8 mouse cellular contexts compared by ENCODE assay signal in genomic region chr7:38166930-38167645, GRCm38 (mm10). TPM values are rescaled to one million over a fixed set of nuclear protein-coding genes. Genes with fewer than 3 reads are reported as not detected.
DNase-seq lines count a peak whose midpoint lies in the region; ATAC-seq lines count a peak whose summit lies in the region.

No protein-coding gene starts in this region.

- H3K9ac ChIP-seq in heart, embryonic 16.5 days (ENCODE audit: low read length), result peak overlapping the region; percentile 63
- H3K9ac ChIP-seq in embryonic facial prominence, embryonic 14.5 days (ENCODE audit: low read depth, low read length), result no peak overlapping the region
- H3K9ac ChIP-seq in intestine, embryonic 16.5 days (ENCODE audit: low read depth, low read length), result peak overlapping the region; percentile 13; the same call in 1 of the 2 replicates
- H3K9ac ChIP-seq in midbrain, embryonic 15.5 days, result no peak overlapping the region

- no peaks in the 10 kb centered on the region for H3K27me3 ChIP-seq in heart, embryonic 16.5 days (ENCODE audit: control insufficient read depth, insufficient read depth, low read length)
- no peaks in the 10 kb centered on the region for H3K27me3 ChIP-seq in embryonic facial prominence, embryonic 14.5 days (replicated peaks; ENCODE audit: control insufficient read depth, insufficient read depth, low read length)
- H3K27me3 ChIP-seq in intestine, embryonic 16.5 days (replicated peaks; ENCODE audit: control insufficient read depth, insufficient read depth, low read length), result no peaks in the 10 kb centered on the region
- no peaks in the 10 kb centered on the region for H3K27me3 ChIP-seq in midbrain, embryonic 15.5 days (replicated peaks)

- intact Hi-C loops in left cerebral cortex, postnatal 25 days (cut with DNase I), result loop anchor here (2.0 kb wide), 1 partner anchor 26 kb away; no protein-coding TSS in a partner anchor

- peaks cover 13% of the 10 kb centered on the region for H3K4me1 ChIP-seq in heart, embryonic 16.5 days (ENCODE audit: control insufficient read depth, insufficient read depth, low read length)
- H3K4me1 ChIP-seq in embryonic facial prominence, embryonic 14.5 days (ENCODE audit: control insufficient read depth, insufficient read depth, low read length), result 0 out of 2 replicates have a peak, but pooled peaks cover 5% of the 10 kb centered on the region
- peaks cover 7% of the 10 kb centered on the region; the same call in 1 of the 2 replicates for H3K4me1 ChIP-seq in intestine, embryonic 16.5 days (ENCODE audit: control insufficient read depth, insufficient read depth, low read length)
- H3K4me1 ChIP-seq in midbrain, embryonic 15.5 days, result no peaks in the 10 kb centered on the region

- H3K4me3 ChIP-seq in heart, embryonic 16.5 days (ENCODE audit: low read length), result peak overlapping the region; percentile 44
- peak overlapping the region; percentile 13; the same call in 1 of the 2 replicates for H3K4me3 ChIP-seq in embryonic facial prominence, embryonic 14.5 days (ENCODE audit: low read depth, low read length)
- peak overlapping the region; percentile 26 for H3K4me3 ChIP-seq in intestine, embryonic 16.5 days (ENCODE audit: low read length)
- H3K4me3 ChIP-seq in midbrain, embryonic 15.5 days, result no peak overlapping the region

- no peaks in the 10 kb centered on the region for H3K36me3 ChIP-seq in heart, embryonic 16.5 days (ENCODE audit: control insufficient read depth, insufficient read depth)
- no peaks in the 10 kb centered on the region for H3K36me3 ChIP-seq in embryonic facial prominence, embryonic 14.5 days (ENCODE audit: control insufficient read depth, insufficient read depth, low read length)
- no peaks in the 10 kb centered on the region for H3K36me3 ChIP-seq in intestine, embryonic 16.5 days (ENCODE audit: control insufficient read depth, insufficient read depth, low read length)
- H3K36me3 ChIP-seq in midbrain, embryonic 15.5 days (replicated peaks), result no peaks in the 10 kb centered on the region

- no peak for DNase-seq in heart, adult 8-10 months (ENCODE audit: low spot score)
- peak; percentile 22 for DNase-seq in embryonic facial prominence, embryonic 14.5 days (ENCODE audit: low spot score)
- no peak for DNase-seq in right cerebral cortex, postnatal 25 days
- no peak for DNase-seq in urinary bladder, postnatal 4 days (ENCODE audit: low spot score in 2 of 2)
- no peak for DNase-seq in left cerebral cortex, postnatal 25 days (ENCODE audit: low spot score in 2 of 2)

- ATAC-seq in heart, embryonic 16.5 days (replicated peaks; ENCODE audit: extremely low read depth, insufficient read depth, low FRiP score), result peak; percentile 50
- peak; percentile 24; the same call in 1 of the 2 replicates for ATAC-seq in embryonic facial prominence, embryonic 14.5 days (ENCODE audit: low read depth)
- peak; percentile 81 for ATAC-seq in intestine, embryonic 16.5 days
- ATAC-seq in midbrain, embryonic 15.5 days (replicated peaks), result 0 out of 2 replicates have a peak, but pooled peaks have one; percentile 41

- H3K27ac ChIP-seq in heart, embryonic 16.5 days (ENCODE audit: low read length), result no peak overlapping the region; the same call in 1 of the 2 replicates
- H3K27ac ChIP-seq in embryonic facial prominence, embryonic 14.5 days (replicated peaks; ENCODE audit: low read depth, low read length), result no peak overlapping the region
- H3K27ac ChIP-seq in intestine, embryonic 16.5 days (ENCODE audit: low read length), result peak overlapping the region; percentile 21; the same call in 1 of the 2 replicates
- H3K27ac ChIP-seq in midbrain, embryonic 15.5 days, result no peak overlapping the region

- peak overlapping the region; percentile 76 for H3K4me2 ChIP-seq in heart, embryonic 16.5 days (ENCODE audit: low read depth, low read length)
- peak overlapping the region; percentile 37 for H3K4me2 ChIP-seq in embryonic facial prominence, embryonic 14.5 days (ENCODE audit: low read depth, low read length)
- peak overlapping the region; percentile 55 for H3K4me2 ChIP-seq in intestine, embryonic 16.5 days (ENCODE audit: low read depth, low read length)
- H3K4me2 ChIP-seq in midbrain, embryonic 15.5 days, result peak overlapping the region; percentile 15; the same call in 1 of the 2 replicates

- H3K9me3 ChIP-seq in heart, embryonic 16.5 days (replicated peaks; ENCODE audit: control insufficient read depth, low read length), result no peaks in the 10 kb centered on the region
- no peaks in the 10 kb centered on the region for H3K9me3 ChIP-seq in embryonic facial prominence, embryonic 14.5 days (ENCODE audit: control insufficient read depth, low read length)
- H3K9me3 ChIP-seq in intestine, embryonic 16.5 days (ENCODE audit: control insufficient read depth, low read length), result no peaks in the 10 kb centered on the region
- no peaks in the 10 kb centered on the region for H3K9me3 ChIP-seq in midbrain, embryonic 15.5 days

- 11% methylated on average over 21 of the region's 21 CpGs for WGBS in heart, embryonic 16.5 days
- WGBS in embryonic facial prominence, embryonic 14.5 days, result 49% methylated on average over 21 of the region's 21 CpGs
- WGBS in intestine, embryonic 16.5 days, result 26% methylated on average over 21 of the region's 21 CpGs
- WGBS in midbrain, embryonic 15.5 days, result 71% methylated on average over 21 of the region's 21 CpGs

RNA-seq across cellular contexts. Expression of gene 1600014C10Rik, which starts 15.9 kb away (rescaled TPM):
- polyA plus RNA-seq in heart, embryonic 16.5 days (2015; fragmentation: Nextera tagmentation; extraction: Ambion mirVana), result 20.0 and 25.9 TPM in 2 replicates
- 10 to 100 TPM; 32.1 to 42.1 (median 37.4) TPM for total RNA-seq in heart, adult 8-10 months (2022)
- 15.6 and 17.5 TPM in 2 replicates for polyA plus RNA-seq in embryonic facial prominence, embryonic 14.5 days (2014; fragmentation: Nextera tagmentation; extraction: Ambion mirVana)
- 16.6 TPM in 2 replicates for polyA plus RNA-seq in intestine, embryonic 16.5 days (2015; fragmentation: Nextera tagmentation; extraction: Ambion mirVana)
- polyA plus RNA-seq in midbrain, embryonic 15.5 days (2015; fragmentation: Nextera tagmentation; extraction: Ambion mirVana), result 29.5 and 31.9 TPM in 2 replicates
- 10 to 100 TPM; 21.5 to 22.6 TPM for total RNA-seq in left cerebral cortex, postnatal 25 days (2021)

RNA-seq across cellular contexts. Expression of gene Ccne1, which starts 59.8 kb away (rescaled TPM):
- 28.6 and 30.0 TPM in 2 replicates for polyA plus RNA-seq in heart, embryonic 16.5 days (2015; fragmentation: Nextera tagmentation; extraction: Ambion mirVana)
- total RNA-seq in heart, adult 8-10 months (2022), result 1 to 10 TPM in 3 of 4 experiments, under 1 TPM in 1; 0.95 to 2.2 (median 1.7) TPM
- 73.7 and 82.9 TPM in 2 replicates for polyA plus RNA-seq in embryonic facial prominence, embryonic 14.5 days (2014; fragmentation: Nextera tagmentation; extraction: Ambion mirVana)
- polyA plus RNA-seq in intestine, embryonic 16.5 days (2015; fragmentation: Nextera tagmentation; extraction: Ambion mirVana), result 45.8 and 55.9 TPM in 2 replicates
- polyA plus RNA-seq in midbrain, embryonic 15.5 days (2015; fragmentation: Nextera tagmentation; extraction: Ambion mirVana), result 11.6 and 13.2 TPM in 2 replicates
- total RNA-seq in left cerebral cortex, postnatal 25 days (2021), result 10 to 100 TPM; 16.7 to 18.8 TPM

Comparison
In these comparisons a context has a peak if more than half of its experiments do, and no peak if none do; other contexts are left out.
1. ATAC-seq: peak in every context shown above with its lines; median percentile 81 in intestine, embryonic 16.5 days; 50 in heart, embryonic 16.5 days; 41 in midbrain, embryonic 15.5 days; 24 in embryonic facial prominence, embryonic 14.5 days.
2. H3K4me2 ChIP-seq: peak in every context shown above with its lines; median percentile 76 in heart, embryonic 16.5 days; 55 in intestine, embryonic 16.5 days; 37 in embryonic facial prominence, embryonic 14.5 days; 15 in midbrain, embryonic 15.5 days.
3. H3K9ac ChIP-seq: peak in heart, embryonic 16.5 days (single experiment) and intestine, embryonic 16.5 days (single experiment); none in embryonic facial prominence, embryonic 14.5 days (single experiment) and midbrain, embryonic 15.5 days (single experiment).